Mouse (Mus musculus): ENCODE measurements around the gene Gm49661. TPM values are rescaled to one million over a fixed set of nuclear protein-coding genes. Genes with fewer than 3 reads are reported as not detected.

Gene Gm49661
- total and polyA plus RNA-seq, 3 experiments = 3.1 TPM; not detected in 2

- in situ Hi-C loops (cut with MboI; ENCODE audit: low pct_ligation_motif_present, low pct_unique_long_range_greater_than_20kb, low sequenced_read_pairs) (loop anchor here (5.0 kb wide), 1 partner anchor 33 kb away; the partner anchor contains the start of genes Asna1 and Trir), dilution Hi-C loops (cut with MboI; ENCODE audit: extremely low pct_ligation_motif_present, extremely low pct_unique_long_range_greater_than_20kb, low sequenced_read_pairs) (no loop called here)
- no peaks in the 10 kb centered on the region for H3K9me3 ChIP-seq (replicated peaks; ENCODE audit: low read length)
- no peak for TF ChIP-seq MYC (IDR thresholded peaks at IDR 0.05; ENCODE audit: low read depth, low read length)
- TF ChIP-seq TBP (conservative IDR thresholded peaks at IDR 0.05; ENCODE audit: low read depth, low read length) = no peak
- no peak for TF ChIP-seq NRF1 (IDR thresholded peaks at IDR 0.05; ENCODE audit: low read depth, low read length)
- no peak for TF ChIP-seq BHLHE40 (IDR thresholded peaks at IDR 0.05; ENCODE audit: low read depth, low read length)
- TF ChIP-seq SIN3A (IDR thresholded peaks at IDR 0.05; ENCODE audit: low read length) = no peak
- no peak for TF ChIP-seq GABPA (IDR thresholded peaks at IDR 0.05; ENCODE audit: insufficient replicate concordance, low read depth, low read length)
- no peak overlapping the region for H3K4me3 ChIP-seq (replicated peaks in 1 of 3; ENCODE audit: low read depth in 2 of 3, low read length in 2 of 3, poor library complexity in 1 of 3)
- H3K79me2 ChIP-seq (replicated peaks; ENCODE audit: control insufficient read depth, extremely low read depth, insufficient read depth, poor library complexity, severe bottlenecking) = no peaks in the 10 kb centered on the region
- H3K4me1 ChIP-seq (ENCODE audit: control insufficient read depth in 1 of 2, insufficient read depth in 2 of 2) = peaks cover 10 to 27% of the 10 kb centered on the region in 2 experiments
- H3K27me3 ChIP-seq (replicated peaks) = no peaks in the 10 kb centered on the region
- H3K36me3 ChIP-seq (replicated peaks in 1 of 2; ENCODE audit: control insufficient read depth in 1 of 2, insufficient read depth in 1 of 2, low read length in 1 of 2) = peaks cover 22 to 58% of the 10 kb centered on the region in 2 experiments
- no peak overlapping the region for H3K27ac ChIP-seq (ENCODE audit: insufficient read depth, low read depth)
- H3K4me2 ChIP-seq (ENCODE audit: insufficient read depth, low read depth, poor library complexity, severe bottlenecking) = no peak overlapping the region
- no peak for DNase-seq (ENCODE audit: extremely low read depth)
- no peak overlapping the region for H3K9ac ChIP-seq (ENCODE audit: insufficient read depth, low read depth)
Observed at GRCm38 (mm10) chr8:84994375-84994774, 25.1 kb upstream of the Gm49661 start.

- TF ChIP-seq USF1 (IDR thresholded peaks at IDR 0.05; ENCODE audit: low read depth, low read length) (peak; percentile 53), RAD21 (IDR thresholded peaks at IDR 0.05; ENCODE audit: low read depth, low read length) (no peak)
- peak overlapping the region; percentile 10; the same call in 1 of the 2 replicates for H3K27ac ChIP-seq (ENCODE audit: insufficient read depth, low read depth)
- no peaks in the 10 kb centered on the region for H3K9me3 ChIP-seq (replicated peaks; ENCODE audit: low read length)
- no peaks in the 10 kb centered on the region for H3K79me2 ChIP-seq (replicated peaks; ENCODE audit: control insufficient read depth, extremely low read depth, insufficient read depth, poor library complexity, severe bottlenecking)
- in situ Hi-C loops (cut with MboI; ENCODE audit: low pct_ligation_motif_present, low pct_unique_long_range_greater_than_20kb, low sequenced_read_pairs) (loop anchor here (5.0 kb wide), 1 partner anchor 36 kb away; the partner anchor contains the start of genes Asna1 and Trir), dilution Hi-C loops (cut with MboI; ENCODE audit: extremely low pct_ligation_motif_present, extremely low pct_unique_long_range_greater_than_20kb, low sequenced_read_pairs) (no loop called here)
- H3K4me2 ChIP-seq (ENCODE audit: insufficient read depth, low read depth, poor library complexity, severe bottlenecking) = peak overlapping the region; percentile 55
- peak; percentile 63 for DNase-seq (ENCODE audit: extremely low read depth)
- peak overlapping the region; percentile 78 for H3K9ac ChIP-seq (ENCODE audit: insufficient read depth, low read depth)
- H3K4me1 ChIP-seq (ENCODE audit: control insufficient read depth in 1 of 2, insufficient read depth in 2 of 2) = peaks cover 22 to 40% of the 10 kb centered on the region in 2 experiments
- peaks cover 11 to 33% of the 10 kb centered on the region in 2 experiments for H3K36me3 ChIP-seq (replicated peaks in 1 of 2; ENCODE audit: control insufficient read depth in 1 of 2, insufficient read depth in 1 of 2, low read length in 1 of 2)
- no peaks in the 10 kb centered on the region for H3K27me3 ChIP-seq (replicated peaks)
- peak overlapping the region; percentile 62 to 79 (median 70) for H3K4me3 ChIP-seq (replicated peaks in 1 of 3; ENCODE audit: low read depth in 2 of 3, low read length in 2 of 3, poor library complexity in 1 of 3)
Observed at GRCm38 (mm10) chr8:84990836-84991235, 21.6 kb upstream of the Gm49661 start.

GRCm38 (mm10) chr8:84990349-84990748, 21.1 kb upstream of the Gm49661 start, which contains the start of gene Hook2:
Hook2 (plus strand) TSS chr8:84990603.
- dilution Hi-C loops (cut with MboI; ENCODE audit: extremely low pct_ligation_motif_present, extremely low pct_unique_long_range_greater_than_20kb, low sequenced_read_pairs) = no loop called here
- Histone ChIP-seq H3K4me1 (ENCODE audit: control insufficient read depth in 1 of 2, insufficient read depth in 2 of 2) (peaks cover 22 to 40% of the 10 kb centered on the region in 2 experiments), H3K27me3 (replicated peaks) (no peaks in the 10 kb centered on the region), H3K4me2 (ENCODE audit: insufficient read depth, low read depth, poor library complexity, severe bottlenecking) (peak within 1 kb of the TSS; percentile 81), H3K9me3 (replicated peaks; ENCODE audit: low read length) (no peaks in the 10 kb centered on the region), H3K9ac (ENCODE audit: insufficient read depth, low read depth) (peak within 1 kb of the TSS; percentile 93), H3K36me3 (replicated peaks in 1 of 2; ENCODE audit: control insufficient read depth in 1 of 2, insufficient read depth in 1 of 2, low read length in 1 of 2) (peaks cover 7 to 28% of the 10 kb centered on the region in 2 experiments), H3K27ac (ENCODE audit: insufficient read depth, low read depth) (peak within 1 kb of the TSS; percentile 55; the same call in 1 of the 2 replicates), H3K4me3 (replicated peaks in 1 of 3; ENCODE audit: low read depth in 2 of 3, low read length in 2 of 3, poor library complexity in 1 of 3) (peak within 1 kb of the TSS; percentile 62 to 79 (median 70)), H3K79me2 (replicated peaks; ENCODE audit: control insufficient read depth, extremely low read depth, insufficient read depth, poor library complexity, severe bottlenecking) (no peaks in the 10 kb centered on the region)
- TF ChIP-seq KAT2A (IDR thresholded peaks at IDR 0.05; ENCODE audit: insufficient replicate concordance, low read length) (no peak), SIN3A (IDR thresholded peaks at IDR 0.05; ENCODE audit: low read length) (peak; percentile 15), TBP (conservative IDR thresholded peaks at IDR 0.05; ENCODE audit: low read depth, low read length) (peak; percentile 38; the same call in 1 of the 2 replicates), SMC3 (IDR thresholded peaks at IDR 0.05; ENCODE audit: low read depth, low read length) (peak; percentile 92), MAX (IDR thresholded peaks at IDR 0.05; ENCODE audit: low read length) (peak; percentile 82; the same call in 1 of the 2 replicates), ZC3H11A (IDR thresholded peaks at IDR 0.05; ENCODE audit: low read depth, low read length) (peak; percentile 51; the same call in 1 of the 2 replicates), HCFC1 (IDR thresholded peaks at IDR 0.05; ENCODE audit: low read depth, low read length) (peak; percentile 76), CTCF (conservative IDR thresholded peaks at IDR 0.05 in 1 of 2, IDR thresholded peaks at IDR 0.05 in 1 of 2; ENCODE audit: low read depth in 2 of 2, low read length in 2 of 2) (peak; percentile 62 to 98), NRF1 (IDR thresholded peaks at IDR 0.05; ENCODE audit: low read depth, low read length) (0 out of 2 replicates have a peak, but pooled peaks have one; percentile 34), USF1 (IDR thresholded peaks at IDR 0.05; ENCODE audit: low read depth, low read length) (peak; percentile 91), GABPA (IDR thresholded peaks at IDR 0.05; ENCODE audit: insufficient replicate concordance, low read depth, low read length) (no peak), NELFE (IDR thresholded peaks at IDR 0.05; ENCODE audit: low read depth, low read length) (no peak), USF2 (conservative IDR thresholded peaks at IDR 0.05; ENCODE audit: low read depth, low read length) (peak; percentile 85), MYC (IDR thresholded peaks at IDR 0.05; ENCODE audit: low read depth, low read length) (peak; percentile 46; the same call in 1 of the 2 replicates), MEF2A (IDR thresholded peaks at IDR 0.05; ENCODE audit: borderline replicate concordance, low read depth, low read length) (0 out of 2 replicates have a peak, but pooled peaks have one; percentile 60), RAD21 (IDR thresholded peaks at IDR 0.05; ENCODE audit: low read depth, low read length) (peak; percentile 95), MAZ (IDR thresholded peaks at IDR 0.05; ENCODE audit: low read depth, low read length) (peak; percentile 28), MXI1 (IDR thresholded peaks at IDR 0.05; ENCODE audit: low read depth, low read length) (peak; percentile 13; the same call in 1 of the 2 replicates), EP300 (IDR thresholded peaks at IDR 0.05; ENCODE audit: low read length) (no peak), ELF1 (IDR thresholded peaks at IDR 0.05; ENCODE audit: low read depth, low read length) (no peak), BHLHE40 (IDR thresholded peaks at IDR 0.05; ENCODE audit: low read depth, low read length) (peak; percentile 88), POLR2A (IDR thresholded peaks at IDR 0.05; ENCODE audit: low read depth, low read length) (peak; percentile 68)
- peak; percentile 99 for DNase-seq (ENCODE audit: extremely low read depth)
- in situ Hi-C loops (cut with MboI; ENCODE audit: low pct_ligation_motif_present, low pct_unique_long_range_greater_than_20kb, low sequenced_read_pairs) = loop anchor here (5.0 kb wide), 1 partner anchor 37 kb away; the partner anchor contains the start of genes Asna1 and Trir
